17 mouse cellular contexts compared by ENCODE assay signal in the genomic region with DNA sequence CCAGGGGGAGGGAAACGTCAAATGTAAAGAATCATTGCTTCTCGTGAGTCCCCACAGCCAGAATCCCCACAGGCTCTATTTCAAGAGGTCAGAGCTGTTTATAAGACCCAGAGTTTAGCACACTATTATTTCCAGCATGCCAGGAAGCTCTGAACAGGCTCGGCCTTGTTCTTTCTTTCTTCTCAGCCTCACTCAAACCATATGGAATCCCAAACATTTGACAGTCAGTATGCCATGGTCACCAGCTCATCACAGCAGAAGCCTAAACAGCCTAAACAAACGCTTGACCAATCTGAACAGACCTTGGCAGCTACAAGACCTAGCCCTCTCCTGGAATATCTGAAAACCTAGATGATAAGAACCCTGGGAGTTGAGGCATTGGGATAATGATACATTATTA.
A peak's percentile ranks its signal among the peaks of the same experiment; 100 is the strongest.
DNase-seq lines count a peak whose midpoint lies in the region; ATAC-seq and TF ChIP-seq lines count a peak whose summit lies in the region.
"Had no signal": no experiment of that assay in that cellular context is flagged by ENCODE, and none has a peak within 500 bp of the region (broad histone marks: within the 10 kb centered on the region; RNA-seq: fewer than 3 reads in every experiment).

No protein-coding gene starts in this region.

- H3K4me3 ChIP-seq in testis, adult 2 months (ENCODE audit: control insufficient read depth, low read depth, low read length), result no peak overlapping the region
- no peak overlapping the region for H3K4me3 ChIP-seq in embryonic facial prominence, embryonic 11.5 days (ENCODE audit: low read depth, low read length)
- H3K4me3 ChIP-seq: forebrain, embryonic 13.5 days; heart, embryonic 12.5 days had no signal

- no peak for ATAC-seq in embryonic facial prominence, embryonic 11.5 days (replicated peaks; ENCODE audit: insufficient number of reproducible peaks, low FRiP score, low TSS enrichment, low read depth)
- ATAC-seq: forebrain, embryonic 13.5 days; forebrain, postnatal 0 days; intestine, embryonic 16.5 days had no signal

- no peaks in the 10 kb centered on the region for H3K27me3 ChIP-seq in testis, adult 2 months (ENCODE audit: control insufficient read depth, insufficient read depth, low read length)
- no peaks in the 10 kb centered on the region for H3K27me3 ChIP-seq in embryonic facial prominence, embryonic 11.5 days (ENCODE audit: control insufficient read depth, insufficient read depth, low read length)
- H3K27me3 ChIP-seq: forebrain, embryonic 13.5 days; heart, embryonic 12.5 days had no signal

- no peaks in the 10 kb centered on the region for H3K36me3 ChIP-seq in testis, adult 2 months (ENCODE audit: control insufficient read depth, insufficient read depth, low read length)
- H3K36me3 ChIP-seq in embryonic facial prominence, embryonic 11.5 days (replicated peaks; ENCODE audit: control insufficient read depth, insufficient read depth, low read depth, low read length), result no peaks in the 10 kb centered on the region
- H3K36me3 ChIP-seq: heart, embryonic 12.5 days had no signal

- no peaks in the 10 kb centered on the region for H3K4me1 ChIP-seq in testis, adult 2 months (ENCODE audit: control insufficient read depth, insufficient read depth, low read length)
- no peaks in the 10 kb centered on the region for H3K4me1 ChIP-seq in embryonic facial prominence, embryonic 11.5 days (ENCODE audit: control insufficient read depth, insufficient read depth, low read length)
- H3K4me1 ChIP-seq: forebrain, embryonic 13.5 days had no signal

- H3K9ac ChIP-seq in embryonic facial prominence, embryonic 11.5 days (replicated peaks; ENCODE audit: low read length), result no peak overlapping the region
- H3K9ac ChIP-seq: forebrain, embryonic 13.5 days; forebrain, postnatal 0 days; heart, embryonic 12.5 days; hindbrain, embryonic 14.5 days had no signal

- peak; percentile 21 for DNase-seq in heart, adult 11 months
- no peak for DNase-seq in heart, postnatal 36 days
- DNase-seq in testis, postnatal 10 days (ENCODE audit: low spot score), result no peak
- DNase-seq in embryonic facial prominence, embryonic 11.5 days (ENCODE audit: low spot score), result peak; percentile 13
- no peak for DNase-seq in layer of hippocampus, adult 9-11 months
- DNase-seq in adrenal gland, adult (ENCODE audit: inconsistent age in 2 of 2, low spot score in 1 of 2), result no peak
- DNase-seq: adrenal gland, postnatal 14 days; cerebellum, adult 9-11 months; cerebellum, postnatal 36 days; forebrain, postnatal 0 days; gastrocnemius, postnatal 14 days; kidney, adult 2 months had no signal

- no peak overlapping the region for H3K4me2 ChIP-seq in embryonic facial prominence, embryonic 11.5 days (ENCODE audit: low read depth, low read length)
- H3K4me2 ChIP-seq: forebrain, embryonic 13.5 days; heart, embryonic 12.5 days; hindbrain, embryonic 14.5 days had no signal

- intact Hi-C loops in heart, postnatal 36 days (cut with DNase I), result no loop called here

- H3K9me3 ChIP-seq in embryonic facial prominence, embryonic 11.5 days (replicated peaks; ENCODE audit: control insufficient read depth, low read length), result no peaks in the 10 kb centered on the region
- H3K9me3 ChIP-seq: forebrain, embryonic 13.5 days; heart, embryonic 12.5 days had no signal

- H3K27ac ChIP-seq in testis, adult 2 months (ENCODE audit: control insufficient read depth, insufficient read depth, low read depth, low read length), result peak overlapping the region; percentile 37; the same call in 1 of the 2 replicates
- no peak overlapping the region for H3K27ac ChIP-seq in embryonic facial prominence, embryonic 11.5 days (replicated peaks; ENCODE audit: low read depth, low read length)
- H3K27ac ChIP-seq: forebrain, embryonic 13.5 days; hindbrain, embryonic 14.5 days had no signal

- TF ChIP-seq CTCF in testis, adult 2 months (IDR thresholded peaks at IDR 0.05; ENCODE audit: control insufficient read depth, insufficient read depth, insufficient replicate concordance, low read depth, low read length), result no peak

- TF ChIP-seq POLR2A in testis, adult 2 months (IDR thresholded peaks at IDR 0.05; ENCODE audit: control insufficient read depth, low read depth, low read length), result no peak

- 18% methylated on average over 4 of the region's 4 CpGs for WGBS in embryonic facial prominence, embryonic 11.5 days

Comparison
In these comparisons a context has a peak if more than half of its experiments do, and no peak if none do; other contexts are left out.
1. DNase-seq: peak in heart, adult 11 months (single experiment) and embryonic facial prominence, embryonic 11.5 days (single experiment); none in heart, postnatal 36 days (0 of 2), testis, postnatal 10 days (single experiment), layer of hippocampus, adult 9-11 months (single experiment) and adrenal gland, adult (0 of 2).